Mouse (Mus musculus) forebrain, embryonic 11.5 days (tissue): ENCODE measurements at regions not wholly inside any gene's neighbourhood (a gene's known extent, or its start where the extent isn't known, plus 50 kb on each side); places are given as distances from the start of the nearest gene placed in this dataset.

Experiments
- ATAC-seq: fragments of 200-750 bp; cut with Nextera tagmentation; replicated peaks from 2 replicates; pipeline ENCODE4 v1.8.0; 2017; ENCODE audit warnings: moderate TSS enrichment; ENCODE audit not compliant: low FRiP score
- DNase-seq: peaks from one replicate; pipeline ENCODE4 v3.0.0-alpha.2; 2017; ENCODE audit warnings: low spot score
- H3K27ac ChIP-seq: fragments of 300-500 bp; sonication (generic); 2 replicates; pipeline ENCODE4 v1.5.1; 2014; ENCODE audit warnings: low read depth, low read length
- H3K27me3 ChIP-seq: fragments of 300-500 bp; sonication (generic); 2 replicates; pipeline ENCODE4 v1.6.1; 2014; ENCODE audit warnings: mild to moderate bottlenecking, low read length, mixed read lengths; ENCODE audit not compliant: control insufficient read depth, insufficient read depth
- H3K36me3 ChIP-seq: fragments of 300-500 bp; sonication (generic); 2 replicates; pipeline ENCODE4 v1.6.1; 2014; ENCODE audit warnings: mild to moderate bottlenecking, low read length, moderate library complexity, mixed read lengths; ENCODE audit not compliant: control insufficient read depth, insufficient read depth
- H3K4me1 ChIP-seq: fragments of 300-500 bp; sonication (generic); replicated peaks from 2 replicates; pipeline ENCODE4 v1.6.1; 2014; ENCODE audit warnings: low read length, mixed read lengths; ENCODE audit not compliant: control insufficient read depth, insufficient read depth
- H3K4me2 ChIP-seq: fragments of 300-500 bp; sonication (generic); 2 replicates; pipeline ENCODE4 v1.6.1; 2014; ENCODE audit warnings: low read depth, mild to moderate bottlenecking, low read length, moderate library complexity, mixed read lengths; ENCODE audit not compliant: severe bottlenecking
- H3K4me3 ChIP-seq: fragments of 300-500 bp; sonication (generic); 2 replicates; pipeline ENCODE4 v1.5.1; 2014; ENCODE audit warnings: low read depth, low read length
- H3K9ac ChIP-seq: fragments of 300-500 bp; sonication (generic); 2 replicates; pipeline ENCODE4 v1.6.1; 2014; ENCODE audit warnings: low read length
- H3K9me3 ChIP-seq: fragments of 300-500 bp; sonication (generic); 2 replicates; pipeline ENCODE4 v1.6.1; 2016; ENCODE audit warnings: low read length, mixed read lengths; ENCODE audit not compliant: control insufficient read depth
- WGBS: fragments of 180-500 bp; shearing (Covaris S2); extraction: QIAGEN DNeasy Blood & Tissue Kit; methylation state at CpG from one replicate; pipeline ENCODE4 v1.1.7; 2014; 5-methylcytosine and 5-hydroxymethylcytosine counted together

GRCm38 (mm10) chr17:87550518-87551164 lies 85.1 kb upstream of the Epcam start:
- H3K4me1 ChIP-seq: peaks cover 3% of the 10 kb centered on the region; the same call in 1 of the 2 replicates
- no peaks in the 10 kb centered on the region for H3K27me3 ChIP-seq
- ATAC-seq (no peak), DNase-seq (no peak)
- 71% methylated on average over 13 of the region's 13 CpGs for WGBS
- H3K9me3 ChIP-seq: no peaks in the 10 kb centered on the region
- no peaks in the 10 kb centered on the region for H3K36me3 ChIP-seq
- no peak overlapping the region for H3K27ac ChIP-seq
- H3K4me2 ChIP-seq: no peak overlapping the region
- no peak overlapping the region for H3K9ac ChIP-seq
- H3K4me3 ChIP-seq: no peak overlapping the region

GRCm38 (mm10) chr17:87554561-87554960 lies 81.2 kb upstream of the Epcam start:
- H3K4me2 ChIP-seq: no peak overlapping the region
- no peak overlapping the region for H3K27ac ChIP-seq
- WGBS: 19% methylated on average over 2 of the region's 2 CpGs
- H3K9me3 ChIP-seq: no peaks in the 10 kb centered on the region
- no peak overlapping the region for H3K4me3 ChIP-seq
- H3K9ac ChIP-seq: no peak overlapping the region
- peaks cover 3% of the 10 kb centered on the region; the same call in 1 of the 2 replicates for H3K4me1 ChIP-seq
- H3K36me3 ChIP-seq: no peaks in the 10 kb centered on the region
- peak; percentile 52 for DNase-seq
- no peaks in the 10 kb centered on the region for H3K27me3 ChIP-seq
- ATAC-seq: no peak

- WGBS: 20% methylated on average over 2 of the region's 2 CpGs
These were observed 77.4 kb upstream of the Epcam start for GRCm38 (mm10) chr17:87558419-87558818.

GRCm38 (mm10) chr17:87559641-87560040 lies 76.1 kb upstream of the Epcam start:
- H3K27me3 ChIP-seq: no peaks in the 10 kb centered on the region
- ATAC-seq (no peak), DNase-seq (no peak)
- 92% methylated on average over 10 of the region's 10 CpGs for WGBS
- H3K4me3 ChIP-seq: no peak overlapping the region
- H3K9ac ChIP-seq: no peak overlapping the region
- H3K27ac ChIP-seq: no peak overlapping the region
- H3K9me3 ChIP-seq: no peaks in the 10 kb centered on the region
- H3K36me3 ChIP-seq: no peaks in the 10 kb centered on the region
- H3K4me2 ChIP-seq: no peak overlapping the region
- H3K4me1 ChIP-seq: no peaks in the 10 kb centered on the region; the same call in 1 of the 2 replicates

More at GRCm38 (mm10) chr17:87558419-87558818, 77.4 kb upstream of the Epcam start:
- DNase-seq (no peak), ATAC-seq (no peak)
- Histone ChIP-seq H3K4me1 (peaks cover 3% of the 10 kb centered on the region; the same call in 1 of the 2 replicates), H3K4me2 (no peak overlapping the region), H3K4me3 (no peak overlapping the region), H3K27me3 (no peaks in the 10 kb centered on the region), H3K9ac (no peak overlapping the region), H3K36me3 (no peaks in the 10 kb centered on the region), H3K9me3 (no peaks in the 10 kb centered on the region), H3K27ac (no peak overlapping the region)

- no peak for ATAC-seq
- Histone ChIP-seq H3K4me3 (no peak overlapping the region), H3K9me3 (no peaks in the 10 kb centered on the region), H3K9ac (no peak overlapping the region), H3K4me1 (no peaks in the 10 kb centered on the region), H3K4me2 (no peak overlapping the region), H3K36me3 (no peaks in the 10 kb centered on the region), H3K27ac (no peak overlapping the region), H3K27me3 (no peaks in the 10 kb centered on the region)
- 85% methylated on average over 7 of the region's 7 CpGs for WGBS
- DNase-seq: peak; percentile 8
These were observed 74.9 kb upstream of the Epcam start for GRCm38 (mm10) chr17:87560923-87561322.

- Histone ChIP-seq H3K36me3 (no peaks in the 10 kb centered on the region), H3K9me3 (no peaks in the 10 kb centered on the region), H3K27me3 (no peaks in the 10 kb centered on the region), H3K9ac (no peak overlapping the region), H3K4me2 (no peak overlapping the region), H3K4me3 (no peak overlapping the region), H3K4me1 (no peaks in the 10 kb centered on the region), H3K27ac (no peak overlapping the region)
- ATAC-seq (no peak), DNase-seq (no peak)
- WGBS: 87% methylated on average over 5 of the region's 5 CpGs
These were observed 72.4 kb upstream of the Epcam start for GRCm38 (mm10) chr17:87563375-87563774.

- Histone ChIP-seq H3K36me3 (no peaks in the 10 kb centered on the region), H3K27me3 (no peaks in the 10 kb centered on the region), H3K4me2 (no peak overlapping the region), H3K4me1 (no peaks in the 10 kb centered on the region), H3K4me3 (no peak overlapping the region), H3K27ac (no peak overlapping the region), H3K9ac (no peak overlapping the region), H3K9me3 (no peaks in the 10 kb centered on the region)
- DNase-seq (no peak), ATAC-seq (no peak)
- WGBS: 77% methylated on average over 4 of the region's 4 CpGs
These were observed 70.1 kb upstream of the Epcam start for GRCm38 (mm10) chr17:87565631-87566030.

- Histone ChIP-seq H3K4me3 (no peak overlapping the region), H3K4me2 (no peak overlapping the region), H3K9ac (no peak overlapping the region), H3K9me3 (no peaks in the 10 kb centered on the region), H3K36me3 (no peaks in the 10 kb centered on the region), H3K4me1 (no peaks in the 10 kb centered on the region), H3K27ac (no peak overlapping the region), H3K27me3 (no peaks in the 10 kb centered on the region)
- ATAC-seq: no peak
- WGBS: 56% methylated on average over 3 of the region's 3 CpGs
- no peak for DNase-seq
These were observed 69.5 kb upstream of the Epcam start for GRCm38 (mm10) chr17:87566296-87566695.

GRCm38 (mm10) chr17:87566996-87567395 lies 68.8 kb upstream of the Epcam start:
- H3K4me3 ChIP-seq: no peak overlapping the region
- H3K4me2 ChIP-seq: no peak overlapping the region
- no peak for ATAC-seq
- no peaks in the 10 kb centered on the region for H3K27me3 ChIP-seq
- no peak overlapping the region for H3K9ac ChIP-seq
- WGBS: 56% methylated on average over 9 of the region's 9 CpGs
- no peaks in the 10 kb centered on the region for H3K36me3 ChIP-seq
- no peaks in the 10 kb centered on the region for H3K9me3 ChIP-seq
- H3K4me1 ChIP-seq: no peaks in the 10 kb centered on the region
- no peak for DNase-seq
- no peak overlapping the region for H3K27ac ChIP-seq
